Mouse (Mus musculus): ENCODE results near the gene Axin2.
"Not testable (repeated sequence)": the region's sequence is repeated elsewhere in the genome, so short reads cannot be mapped to it uniquely, and the experiment has no call there.

The Axin2 gene

GRCm38 (mm10) chr11:108920158-108920635 lies at the start of gene Axin2:
Axin2 (plus strand) TSS chr11:108920349.
- peak; percentile 92 for DNase-seq (ENCODE audit: low read depth, low spot score)

- DNase-seq (ENCODE audit: low read depth, low spot score), result not testable (repeated sequence)
These were observed 48.9 kb upstream of the Axin2 start for GRCm38 (mm10) chr11:108871284-108871683.

- DNase-seq (ENCODE audit: low read depth, low spot score), result no peak
These were observed 48.4 kb upstream of the Axin2 start for GRCm38 (mm10) chr11:108871748-108872147.

- DNase-seq (ENCODE audit: low read depth, low spot score), result no peak
These were observed 43.4 kb upstream of the Axin2 start for GRCm38 (mm10) chr11:108876633-108877205.

- DNase-seq (ENCODE audit: low read depth, low spot score), result no peak
These were observed 42.6 kb upstream of the Axin2 start for GRCm38 (mm10) chr11:108877520-108877919.

- DNase-seq (ENCODE audit: low read depth, low spot score), result no peak
These were observed 39.6 kb upstream of the Axin2 start for GRCm38 (mm10) chr11:108880546-108880945.

- DNase-seq (ENCODE audit: low read depth, low spot score), result no peak
These were observed 38.5 kb upstream of the Axin2 start for GRCm38 (mm10) chr11:108881662-108882061.

- peak; percentile 22 for DNase-seq (ENCODE audit: low read depth, low spot score)
These were observed 34.8 kb upstream of the Axin2 start for GRCm38 (mm10) chr11:108885276-108885896.

GRCm38 (mm10) chr11:108886060-108886459 lies 34.1 kb upstream of the Axin2 start:
- DNase-seq (ENCODE audit: low read depth, low spot score), result no peak

GRCm38 (mm10) chr11:108889121-108889520 lies 31.0 kb upstream of the Axin2 start:
- DNase-seq (ENCODE audit: low read depth, low spot score), result peak; percentile 84

- no peak for DNase-seq (ENCODE audit: low read depth, low spot score)
These were observed 29.6 kb upstream of the Axin2 start for GRCm38 (mm10) chr11:108890544-108890943.

GRCm38 (mm10) chr11:108891111-108891870 lies 28.9 kb upstream of the Axin2 start:
- DNase-seq (ENCODE audit: low read depth, low spot score), result peak; percentile 58

- no peak for DNase-seq (ENCODE audit: low read depth, low spot score)
These were observed 28.2 kb upstream of the Axin2 start for GRCm38 (mm10) chr11:108891871-108892380.

GRCm38 (mm10) chr11:108892406-108892805 lies 27.7 kb upstream of the Axin2 start:
- no peak for DNase-seq (ENCODE audit: low read depth, low spot score)

- DNase-seq (ENCODE audit: low read depth, low spot score), result no peak
These were observed 26.8 kb upstream of the Axin2 start for GRCm38 (mm10) chr11:108893232-108893790.

- DNase-seq (ENCODE audit: low read depth, low spot score), result no peak
These were observed 26.2 kb upstream of the Axin2 start for GRCm38 (mm10) chr11:108893855-108894510.

GRCm38 (mm10) chr11:108897034-108897433 lies 23.1 kb upstream of the Axin2 start:
- no peak for DNase-seq (ENCODE audit: low read depth, low spot score)

- DNase-seq (ENCODE audit: low read depth, low spot score), result no peak
These were observed 22.1 kb upstream of the Axin2 start for GRCm38 (mm10) chr11:108898063-108898462.

GRCm38 (mm10) chr11:108898483-108898882 lies 21.7 kb upstream of the Axin2 start:
- no peak for DNase-seq (ENCODE audit: low read depth, low spot score)

GRCm38 (mm10) chr11:108900718-108901488 lies 19.2 kb upstream of the Axin2 start:
- no peak for DNase-seq (ENCODE audit: low read depth, low spot score)

- DNase-seq (ENCODE audit: low read depth, low spot score), result no peak
These were observed 18.5 kb upstream of the Axin2 start for GRCm38 (mm10) chr11:108901670-108902069.

All from R1 (cell line).